Mouse (Mus musculus): ENCODE measurements around the gene Pcnx.
"Not testable (repeated sequence)": the region's sequence is repeated elsewhere in the genome, so short reads cannot be mapped to it uniquely, and the experiment has no call there.

Pcnx gene

DNA sequence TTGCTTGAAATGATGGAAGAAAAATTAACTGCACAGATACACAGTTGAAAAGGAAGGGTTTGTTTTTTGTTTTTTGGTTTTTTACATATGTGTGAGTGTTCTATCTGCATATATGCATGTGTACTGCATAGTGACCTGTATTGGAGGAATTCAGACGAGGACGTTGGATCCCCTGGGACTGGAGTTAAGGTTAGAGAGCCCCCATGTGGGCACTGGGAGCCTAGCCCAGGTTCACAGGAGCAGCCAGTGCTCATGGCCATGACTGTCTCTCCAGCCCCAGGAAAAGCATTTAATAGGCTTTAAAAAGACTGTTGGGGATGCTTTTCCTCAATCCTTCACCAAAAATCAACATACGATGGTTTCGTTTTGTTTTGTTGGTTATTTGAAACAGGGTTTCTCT lies 117.5 kb downstream of the Pcnx start:
- CTCF ChIA-PET: no interaction called here

DNA sequence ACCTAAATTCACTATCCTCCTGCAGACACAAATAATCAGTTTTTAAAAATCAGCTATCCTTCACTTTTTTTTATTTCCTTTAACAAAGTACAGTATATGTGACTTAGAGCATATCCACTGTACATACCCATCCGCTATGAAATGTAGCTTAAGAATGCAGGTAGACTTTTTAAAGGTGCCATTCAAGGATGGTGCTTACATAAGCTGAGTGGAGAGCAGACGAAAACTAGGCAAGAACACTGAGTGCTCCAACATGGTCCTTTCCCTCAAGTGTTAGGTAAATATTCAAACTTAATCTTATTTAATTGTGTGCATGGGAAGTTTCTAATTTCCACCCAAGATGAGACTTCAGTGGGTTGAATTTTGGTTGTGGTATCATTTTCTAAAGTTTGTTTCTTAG lies 119.5 kb downstream of the Pcnx start:
- ChIA-PET POLR2A (interaction anchor here in 1 of 4 experiments (1.3 kb wide), 1 partner anchor 21 kb away, joined by 4 read pairs; no protein-coding TSS in a partner anchor), CTCF (interaction anchor here in 1 of 4 experiments (0.6 kb wide), 1 partner anchor 1084 kb away, joined by 3 read pairs; no protein-coding TSS in a partner anchor)

More for the DNA sequence above, 117.5 kb downstream of the Pcnx start:
- POLR2A ChIA-PET: no interaction called here

DNA sequence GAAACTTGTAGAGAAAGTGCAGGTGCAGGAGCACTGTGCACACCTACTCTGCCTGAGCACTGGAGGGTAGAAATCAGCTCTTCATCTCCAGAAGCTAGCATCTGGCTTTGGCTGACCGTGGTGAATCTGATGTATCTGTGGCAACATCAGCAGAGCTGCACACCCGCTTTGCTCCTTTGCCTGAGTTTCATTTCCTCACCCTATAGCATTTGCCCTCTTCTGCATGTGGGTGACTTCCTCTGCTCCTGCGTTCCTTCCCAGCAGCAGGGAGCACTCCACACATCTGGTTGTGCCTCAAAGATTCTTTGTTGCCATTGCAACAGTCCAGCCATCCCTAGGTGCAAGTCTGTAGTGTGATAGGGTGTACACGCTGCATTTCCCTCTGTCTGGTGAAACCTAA lies 132.3 kb downstream of the Pcnx start:
- ChIA-PET CTCF (interaction anchor here in 2 of 4 experiments (0.5 to 0.6 kb wide), 2 partner anchors 177 to 1974 kb away, joined by 8 read pairs; partner anchors contain the start of gene Sipa1l1 (in 1 of the 2)), POLR2A (interaction anchor here in 1 of 4 experiments (0.5 kb wide), 1 partner anchor 17 kb away, joined by 4 read pairs; no protein-coding TSS in a partner anchor)

DNA sequence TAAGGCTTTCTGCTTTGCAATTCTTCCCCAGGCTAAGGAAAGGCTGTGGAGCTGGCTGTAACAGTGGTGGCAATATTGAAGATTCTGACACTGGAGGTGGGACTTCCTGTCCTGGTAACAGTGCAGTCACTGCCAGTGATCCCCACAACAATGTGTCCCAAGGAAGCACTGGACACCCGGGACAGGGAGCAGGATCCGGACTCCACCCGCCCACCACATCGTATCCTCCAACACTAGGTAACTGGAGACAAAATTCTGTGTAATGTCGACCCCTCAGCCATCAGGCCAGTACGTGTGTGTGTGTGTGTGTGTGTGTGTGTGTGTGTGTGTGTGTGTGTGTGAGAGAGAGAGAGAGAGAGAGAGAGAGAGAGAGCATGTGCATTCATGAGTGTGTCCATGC lies 133.2 kb downstream of the Pcnx start:
- CTCF ChIA-PET: interaction anchor here in 1 of 4 experiments (0.7 kb wide), 1 partner anchor 346 kb away, joined by 6 read pairs; no protein-coding TSS in a partner anchor
- POLR2A ChIA-PET: no interaction called here

DNA sequence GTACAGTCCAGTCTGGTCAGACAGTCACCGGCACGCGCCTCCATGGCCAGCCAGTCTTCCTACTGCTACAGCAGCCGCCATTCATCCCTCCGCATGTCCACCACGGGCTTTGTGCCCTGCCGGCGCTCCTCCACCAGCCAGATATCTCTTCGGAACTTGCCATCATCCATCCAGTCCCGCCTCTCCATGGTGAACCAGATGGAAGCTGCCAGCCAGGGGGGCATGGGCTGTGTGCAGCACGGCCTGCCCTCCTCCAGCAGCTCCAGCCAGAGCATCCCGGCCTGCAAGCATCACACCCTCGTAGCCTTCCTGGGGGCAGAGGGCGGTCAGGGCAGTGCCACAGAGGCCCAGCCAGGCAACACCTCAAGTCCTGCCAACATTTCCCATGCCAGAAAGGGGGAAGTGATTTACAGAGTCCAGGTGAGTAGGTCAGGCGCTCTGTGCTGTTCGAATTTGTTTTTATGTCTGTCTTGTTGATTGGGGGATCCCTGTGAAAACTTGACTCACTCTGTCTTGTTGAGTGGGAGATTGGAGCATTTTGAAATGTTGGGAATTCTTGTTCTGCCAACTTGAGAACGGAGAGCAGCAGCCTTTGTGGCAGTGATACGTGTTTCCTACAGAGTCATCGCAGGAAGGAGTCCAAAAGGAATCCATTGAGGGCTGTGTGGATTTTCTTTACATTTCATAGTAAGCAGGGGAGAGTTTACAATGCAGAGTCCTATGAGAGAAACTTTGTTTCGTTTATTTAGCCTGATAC lies 135.3 kb downstream of the Pcnx start:
- POLR2A ChIA-PET: no interaction called here

DNA sequence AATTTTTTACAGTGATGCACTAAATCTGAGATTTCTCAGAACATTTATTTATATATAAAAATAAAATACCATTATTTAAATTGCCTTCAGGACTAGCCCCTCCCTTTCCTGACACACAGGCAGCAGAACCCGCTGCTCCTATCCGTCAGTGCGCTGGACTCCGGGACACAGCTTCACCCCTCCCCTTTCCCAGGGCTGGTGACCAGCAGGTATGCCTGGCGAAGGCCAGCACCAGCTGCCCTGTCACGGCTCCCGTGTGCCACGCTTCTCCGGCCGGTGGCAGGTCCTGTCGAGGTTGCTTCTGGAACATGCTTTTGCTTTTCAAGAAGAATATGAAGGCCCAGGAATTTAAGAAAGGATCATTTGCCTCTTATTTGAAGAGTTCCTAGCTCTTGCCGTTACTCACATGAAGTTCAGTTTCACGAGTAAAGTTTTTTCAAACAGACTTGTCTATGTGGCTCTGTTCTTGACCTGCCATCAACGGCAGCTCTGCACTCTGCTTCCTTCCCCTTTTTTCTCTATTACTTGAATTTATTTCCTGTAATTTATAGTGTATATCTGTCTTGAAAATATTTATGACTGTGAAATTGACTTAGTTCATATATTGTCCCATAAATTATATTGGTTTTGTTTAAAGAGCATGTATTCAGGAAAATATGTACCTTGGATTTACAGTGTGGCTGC lies 137.0 kb downstream of the Pcnx start:
- ChIA-PET POLR2A (no interaction called here), CTCF (no interaction called here)

More for the DNA sequence above, 135.3 kb downstream of the Pcnx start:
- CTCF ChIA-PET: interaction anchor here in 1 of 4 experiments (0.5 kb wide), 1 partner anchor 211 kb away, joined by 4 read pairs; no protein-coding TSS in a partner anchor

DNA sequence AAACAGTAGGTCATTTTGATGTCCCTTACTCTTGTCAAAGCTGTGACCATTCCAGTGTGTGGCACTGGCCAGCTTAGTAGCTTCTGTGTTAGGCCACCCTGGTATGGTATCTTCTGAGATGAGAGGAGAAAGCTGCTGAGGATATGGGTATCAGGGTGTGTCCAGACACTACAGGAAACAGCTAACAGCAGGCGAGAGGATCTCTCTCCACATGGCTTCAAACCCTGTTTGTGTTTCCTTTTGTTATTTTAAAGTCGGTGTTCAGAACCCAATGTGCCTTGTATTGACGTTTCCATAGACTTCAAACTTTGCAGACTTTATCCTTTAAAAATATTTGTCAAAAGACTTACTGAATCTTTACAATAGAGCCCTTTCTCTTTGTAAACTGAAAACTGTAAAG lies 137.7 kb downstream of the Pcnx start:
- ChIA-PET POLR2A (interaction anchor here in 1 of 4 experiments (0.9 to 1.5 kb wide), 2 partner anchors 8 to 90 kb away, joined by 3 to 5 read pairs; no protein-coding TSS in a partner anchor), CTCF (interaction anchor here in 1 of 4 experiments (0.6 kb wide), 1 partner anchor 17 kb away, joined by 4 read pairs; no protein-coding TSS in a partner anchor)

DNA sequence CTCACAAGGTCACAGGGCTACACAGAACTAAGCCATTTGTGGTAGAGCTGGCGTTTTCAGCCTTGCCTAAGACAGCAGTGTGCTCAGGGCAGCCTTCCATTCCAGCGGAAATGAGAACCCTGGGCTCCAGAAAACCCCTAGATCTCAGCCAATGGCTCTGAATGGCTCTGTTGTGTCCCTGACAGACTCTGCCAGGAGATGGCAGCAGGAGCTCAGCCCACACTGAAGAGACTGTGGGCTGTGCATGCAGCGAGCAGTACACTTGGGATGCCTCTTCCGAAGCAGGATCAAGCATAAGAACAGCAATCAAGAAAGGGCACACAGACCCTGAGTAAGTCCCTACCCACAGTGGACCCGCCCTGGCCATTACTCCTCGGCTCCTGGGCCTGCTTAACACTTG lies 142.9 kb downstream of the Pcnx start:
- POLR2A ChIA-PET, CTCF ChIA-PET: not testable (repeated sequence)

DNA sequence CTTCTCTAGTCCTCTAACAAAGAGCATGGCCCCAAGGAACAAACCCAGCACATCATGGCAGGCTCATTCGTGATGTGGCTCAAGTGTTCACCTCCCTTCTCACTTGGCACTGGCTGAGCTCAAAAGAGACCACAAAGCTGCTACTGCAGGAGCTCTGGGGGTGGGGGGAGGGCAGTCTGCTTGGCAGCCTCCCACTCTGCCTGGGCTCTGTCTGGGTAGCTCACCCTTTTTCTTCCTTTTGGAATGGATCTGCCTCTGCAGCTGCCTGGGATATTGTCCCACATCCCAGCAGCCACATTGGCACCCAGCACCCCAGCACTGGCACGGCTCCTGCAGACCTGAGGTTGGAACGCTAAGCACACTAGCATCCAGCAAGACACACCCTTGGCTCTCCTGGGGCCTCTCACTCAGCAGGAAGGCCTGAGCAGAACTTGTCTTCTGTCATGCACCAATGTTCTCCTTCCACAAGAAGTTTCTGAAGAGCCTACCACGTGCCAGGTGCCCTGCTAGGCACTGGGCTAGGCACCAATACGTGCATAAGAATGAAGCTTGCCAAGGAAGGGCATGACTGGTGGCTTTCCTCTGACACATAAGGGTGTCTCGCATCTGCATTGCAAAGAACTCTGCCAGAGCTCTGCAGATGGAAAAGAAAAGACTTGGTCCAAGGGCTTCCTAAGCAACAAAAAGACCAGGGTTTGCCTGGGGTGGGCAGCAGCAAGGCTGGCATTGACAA lies 166.2 kb downstream of the Pcnx start:
- POLR2A ChIA-PET, CTCF ChIA-PET: not testable (repeated sequence)

DNA sequence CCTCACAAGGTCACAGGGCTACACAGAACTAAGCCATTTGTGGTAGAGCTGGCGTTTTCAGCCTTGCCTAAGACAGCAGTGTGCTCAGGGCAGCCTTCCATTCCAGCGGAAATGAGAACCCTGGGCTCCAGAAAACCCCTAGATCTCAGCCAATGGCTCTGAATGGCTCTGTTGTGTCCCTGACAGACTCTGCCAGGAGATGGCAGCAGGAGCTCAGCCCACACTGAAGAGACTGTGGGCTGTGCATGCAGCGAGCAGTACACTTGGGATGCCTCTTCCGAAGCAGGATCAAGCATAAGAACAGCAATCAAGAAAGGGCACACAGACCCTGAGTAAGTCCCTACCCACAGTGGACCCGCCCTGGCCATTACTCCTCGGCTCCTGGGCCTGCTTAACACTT lies 173.7 kb downstream of the Pcnx start:
- CTCF ChIA-PET: not testable (repeated sequence)

DNA sequence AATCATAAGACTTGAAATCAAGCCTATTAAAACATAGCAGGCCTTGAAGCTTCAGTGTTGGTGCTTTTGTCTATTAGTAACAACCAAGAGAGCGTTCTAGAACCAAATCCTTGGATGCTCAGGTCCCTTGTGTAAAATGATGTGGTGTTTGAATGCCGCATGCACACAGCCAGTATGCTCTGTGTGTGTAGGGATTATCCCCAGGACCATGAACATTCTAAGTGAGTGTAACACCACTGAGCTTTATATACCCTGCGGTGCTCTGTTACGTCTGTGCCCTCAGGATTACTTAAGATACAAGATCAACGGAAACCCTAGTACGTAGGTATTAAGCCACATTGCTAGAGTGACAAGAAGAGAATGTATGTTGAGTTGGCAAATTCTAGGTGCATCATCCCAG lies 174.2 kb downstream of the Pcnx start:
- CTCF ChIA-PET, POLR2A ChIA-PET: not testable (repeated sequence)

More for the DNA sequence above, 173.7 kb downstream of the Pcnx start:
- POLR2A ChIA-PET: not testable (repeated sequence)

DNA sequence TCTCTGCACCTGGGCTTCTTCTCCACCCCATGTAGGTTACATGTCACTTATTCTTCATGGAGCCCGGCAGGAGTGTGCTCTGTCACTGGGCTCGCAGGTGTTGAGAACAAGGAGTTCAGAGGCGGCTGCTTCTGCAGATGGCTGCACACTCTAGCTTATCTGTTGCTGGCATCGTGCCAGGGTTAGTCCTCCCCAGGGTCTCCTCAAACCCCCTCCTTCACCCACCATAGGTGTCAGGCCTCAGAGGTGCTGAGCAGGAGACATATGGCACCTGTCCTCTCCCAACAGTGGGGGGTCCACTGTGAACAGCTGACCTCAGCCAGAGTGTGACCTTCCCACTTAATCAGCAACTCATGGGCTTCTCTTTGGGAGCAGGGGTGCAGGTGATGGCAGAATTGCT lies 184.3 kb downstream of the Pcnx start:
- POLR2A ChIA-PET, CTCF ChIA-PET: not testable (repeated sequence)
